ENCODE assay signal across 21 mouse cellular contexts in the genomic region with DNA sequence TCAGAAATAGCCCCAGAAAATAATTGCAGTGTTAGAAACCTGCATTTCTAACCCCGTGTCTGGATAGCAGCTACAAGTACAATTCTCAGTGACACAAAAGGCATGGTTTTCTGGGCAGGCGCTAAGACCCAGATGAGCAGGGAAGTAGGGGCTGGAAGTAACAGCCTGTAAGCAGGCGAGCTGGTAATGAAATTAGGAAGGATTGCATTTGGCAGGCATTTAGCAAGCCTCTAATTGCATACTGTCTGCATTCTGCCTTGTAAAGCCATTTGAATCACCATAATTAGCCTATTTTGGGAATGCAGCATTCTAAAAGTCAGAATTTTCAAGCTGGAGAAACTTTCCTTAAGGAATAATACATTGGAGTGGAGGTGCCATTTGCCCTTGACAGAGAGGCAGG. TPM values are rescaled to one million over a fixed set of nuclear protein-coding genes. Genes with fewer than 3 reads are reported as not detected.
DNase-seq lines count a peak whose midpoint lies in the region; ATAC-seq lines count a peak whose summit lies in the region.
"Had no signal": no experiment of that assay in that cellular context is flagged by ENCODE, and none has a peak within 500 bp of the region (broad histone marks: within the 10 kb centered on the region; RNA-seq: fewer than 3 reads in every experiment).

No protein-coding gene starts in this region.

- no peaks in the 10 kb centered on the region for H3K36me3 ChIP-seq in midbrain, embryonic 11.5 days (ENCODE audit: control insufficient read depth, insufficient read depth, low read length)
- no peaks in the 10 kb centered on the region for H3K36me3 ChIP-seq in midbrain, embryonic 16.5 days (ENCODE audit: control insufficient read depth, insufficient read depth, low read length)
- no peaks in the 10 kb centered on the region for H3K36me3 ChIP-seq in embryonic facial prominence, embryonic 14.5 days (ENCODE audit: control insufficient read depth, insufficient read depth, low read length)
- H3K36me3 ChIP-seq: hindbrain, embryonic 10.5 days; liver, embryonic 15.5 days had no signal

- peaks cover 4% of the 10 kb centered on the region; the same call in 1 of the 2 replicates for H3K4me1 ChIP-seq in midbrain, embryonic 11.5 days (ENCODE audit: control insufficient read depth, insufficient read depth, low read length)
- no peaks in the 10 kb centered on the region for H3K4me1 ChIP-seq in midbrain, embryonic 16.5 days (ENCODE audit: control insufficient read depth, insufficient read depth, low read length)
- H3K4me1 ChIP-seq in embryonic facial prominence, embryonic 14.5 days (ENCODE audit: control insufficient read depth, insufficient read depth, low read length) = no peaks in the 10 kb centered on the region; the same call in 1 of the 2 replicates
- H3K4me1 ChIP-seq: hindbrain, embryonic 10.5 days; liver, embryonic 15.5 days; megakaryocyte, embryonic 14.5 days had no signal

- H3K27me3 ChIP-seq in midbrain, embryonic 11.5 days (ENCODE audit: control insufficient read depth, insufficient read depth, low read length) = no peaks in the 10 kb centered on the region
- H3K27me3 ChIP-seq in midbrain, embryonic 16.5 days (ENCODE audit: control insufficient read depth, insufficient read depth, low read depth, low read length) = no peaks in the 10 kb centered on the region
- no peaks in the 10 kb centered on the region for H3K27me3 ChIP-seq in embryonic facial prominence, embryonic 14.5 days (replicated peaks; ENCODE audit: control insufficient read depth, insufficient read depth, low read length)
- H3K27me3 ChIP-seq: liver, embryonic 15.5 days had no signal

- intact Hi-C loops in heart, postnatal 36 days (cut with DNase I) = no loop called here

- ATAC-seq in midbrain, embryonic 11.5 days (ENCODE audit: low FRiP score) = no peak
- no peak for ATAC-seq in midbrain, embryonic 16.5 days
- no peak for ATAC-seq in embryonic facial prominence, embryonic 14.5 days (ENCODE audit: low read depth)
- ATAC-seq: intestine, postnatal 0 days had no signal

- DNase-seq in heart, adult 11 months = peak; percentile 44
- no peak for DNase-seq in heart, postnatal 36 days
- peak; percentile 33 for DNase-seq in midbrain, embryonic 11.5 days (ENCODE audit: low spot score, missing footprints)
- DNase-seq in embryonic facial prominence, embryonic 14.5 days (ENCODE audit: low spot score) = peak; percentile 72
- DNase-seq in telencephalon, adult 2 months (ENCODE audit: low read depth, low spot score) = peak; percentile 67
- DNase-seq in lung, postnatal 25 days (ENCODE audit: low spot score) = no peak
- DNase-seq: adrenal gland, postnatal 36 days; cerebellum, postnatal 14 days; gastrocnemius, adult 2 months; lung, postnatal 10 days; right cerebral cortex, adult 18-20 months; thymus, adult 18-20 months had no signal

- no peak overlapping the region for H3K27ac ChIP-seq in midbrain, embryonic 11.5 days (ENCODE audit: low read depth, low read length)
- no peak overlapping the region for H3K27ac ChIP-seq in midbrain, embryonic 16.5 days (ENCODE audit: low read length)
- no peak overlapping the region for H3K27ac ChIP-seq in embryonic facial prominence, embryonic 14.5 days (replicated peaks; ENCODE audit: low read depth, low read length)
- H3K27ac ChIP-seq: gastrocnemius, adult 2 months; hindbrain, embryonic 10.5 days; liver, embryonic 15.5 days had no signal

- no peaks in the 10 kb centered on the region for H3K9me3 ChIP-seq in midbrain, embryonic 11.5 days (ENCODE audit: control insufficient read depth, low read length)
- no peaks in the 10 kb centered on the region for H3K9me3 ChIP-seq in midbrain, embryonic 16.5 days (replicated peaks; ENCODE audit: control insufficient read depth, low read length, poor library complexity, severe bottlenecking)
- no peaks in the 10 kb centered on the region for H3K9me3 ChIP-seq in embryonic facial prominence, embryonic 14.5 days (ENCODE audit: control insufficient read depth, low read length)
- H3K9me3 ChIP-seq: hindbrain, embryonic 10.5 days; liver, embryonic 15.5 days; megakaryocyte, embryonic 14.5 days had no signal

- no peak overlapping the region for H3K9ac ChIP-seq in midbrain, embryonic 11.5 days (ENCODE audit: low read length)
- H3K9ac ChIP-seq in midbrain, embryonic 16.5 days (ENCODE audit: low read depth, low read length) = no peak overlapping the region
- no peak overlapping the region for H3K9ac ChIP-seq in embryonic facial prominence, embryonic 14.5 days (ENCODE audit: low read depth, low read length)
- H3K9ac ChIP-seq: liver, embryonic 15.5 days had no signal

- H3K4me2 ChIP-seq in midbrain, embryonic 11.5 days = no peak overlapping the region
- H3K4me2 ChIP-seq in midbrain, embryonic 16.5 days (ENCODE audit: low read length) = no peak overlapping the region
- no peak overlapping the region for H3K4me2 ChIP-seq in embryonic facial prominence, embryonic 14.5 days (ENCODE audit: low read depth, low read length)
- H3K4me2 ChIP-seq: liver, embryonic 15.5 days had no signal

- no peak overlapping the region for H3K4me3 ChIP-seq in midbrain, embryonic 11.5 days (ENCODE audit: low read depth, low read length)
- H3K4me3 ChIP-seq in midbrain, embryonic 16.5 days (ENCODE audit: low read depth, low read length) = no peak overlapping the region
- no peak overlapping the region for H3K4me3 ChIP-seq in embryonic facial prominence, embryonic 14.5 days (ENCODE audit: low read depth, low read length)
- H3K4me3 ChIP-seq: gastrocnemius, adult 2 months; hindbrain, embryonic 10.5 days; liver, embryonic 15.5 days; megakaryocyte, embryonic 14.5 days had no signal

- WGBS in midbrain, embryonic 11.5 days = 63% methylated on average over 3 of the region's 3 CpGs
- 52% methylated on average over 3 of the region's 3 CpGs for WGBS in midbrain, embryonic 16.5 days
- 37% methylated on average over 3 of the region's 3 CpGs for WGBS in embryonic facial prominence, embryonic 14.5 days

RNA-seq across cellular contexts. Expression of gene Poc5, which starts 38.0 kb away (rescaled TPM):
- 1 to 10 TPM; 8.9 to 9.9 TPM for total RNA-seq in heart, postnatal 36 days (2021)
- polyA plus RNA-seq in midbrain, embryonic 11.5 days (2014; fragmentation: Nextera tagmentation; extraction: Ambion mirVana) = 28.5 and 31.5 TPM in 2 replicates
- 19.2 and 21.3 TPM in 2 replicates for polyA plus RNA-seq in midbrain, embryonic 16.5 days (2015; fragmentation: Nextera tagmentation; extraction: Ambion mirVana)
- 13.7 and 19.7 TPM in 2 replicates for polyA plus RNA-seq in embryonic facial prominence, embryonic 14.5 days (2014; fragmentation: Nextera tagmentation; extraction: Ambion mirVana)

RNA-seq across cellular contexts. Expression of gene Ankdd1b, which starts 45.0 kb away (rescaled TPM):
- total RNA-seq in heart, postnatal 36 days (2021) = under 1 TPM; 0.42 to 0.57 TPM
- not detected in 2 replicates for polyA plus RNA-seq in midbrain, embryonic 11.5 days (2014; fragmentation: Nextera tagmentation; extraction: Ambion mirVana)
- polyA plus RNA-seq in midbrain, embryonic 16.5 days (2015; fragmentation: Nextera tagmentation; extraction: Ambion mirVana) = not detected in 2 replicates
- 0.15 and 0.20 TPM in 2 replicates for polyA plus RNA-seq in embryonic facial prominence, embryonic 14.5 days (2014; fragmentation: Nextera tagmentation; extraction: Ambion mirVana)
- total RNA-seq: granulocyte monocyte progenitor cell, adult 5-6 weeks; monocyte, adult 5-6 weeks had no signal
- polyA plus RNA-seq: C2C12; hindbrain, embryonic 10.5 days; kidney, embryonic 16.5 days; liver, embryonic 15.5 days had no signal

Comparison
In these comparisons a context has a peak if more than half of its experiments do, and no peak if none do; other contexts are left out.
1. DNase-seq: peak in heart, adult 11 months (single experiment), midbrain, embryonic 11.5 days (single experiment), embryonic facial prominence, embryonic 14.5 days (single experiment) and telencephalon, adult 2 months (single experiment); none in heart, postnatal 36 days (0 of 2) and lung, postnatal 25 days (single experiment).